Mouse (Mus musculus): ENCODE data around the gene Ywhag. TPM values are rescaled to one million over a fixed set of nuclear protein-coding genes. Genes with fewer than 3 reads are reported as not detected.

The Ywhag gene
- total RNA-seq, 4 experiments from 2014 or later: 265 to 313 (median 289) TPM

GRCm38 (mm10) chr5:135888405-135889215 is 45.8 kb downstream of the Ywhag start:
- DNase-seq (ENCODE audit: low spot score): peak; percentile 50

GRCm38 (mm10) chr5:135887675-135888102 is 46.7 kb downstream of the Ywhag start, which contains the start of gene Hspb1:
Gene Hspb1, plus strand, starts transcription at chr5:135887919.
- peak; percentile 96 for DNase-seq (ENCODE audit: low spot score)

- DNase-seq (ENCODE audit: low spot score): no peak
These were observed 49.8 kb downstream of the Ywhag start for GRCm38 (mm10) chr5:135884641-135885040.

GRCm38 (mm10) chr5:135879449-135880158 is 54.8 kb downstream of the Ywhag start:
- DNase-seq (ENCODE audit: low spot score): peak; percentile 92

GRCm38 (mm10) chr5:135877831-135878231 is 56.6 kb downstream of the Ywhag start:
- DNase-seq (ENCODE audit: low spot score): peak; percentile 70

- peak; percentile 76 for DNase-seq (ENCODE audit: low spot score)
These were observed 57.2 kb downstream of the Ywhag start for GRCm38 (mm10) chr5:135877180-135877579.

- no peak for DNase-seq (ENCODE audit: low spot score)
These were observed 60.7 kb downstream of the Ywhag start for GRCm38 (mm10) chr5:135873753-135874152.

- DNase-seq (ENCODE audit: low spot score): no peak
These were observed 61.4 kb downstream of the Ywhag start for GRCm38 (mm10) chr5:135872996-135873395.

- no peak for DNase-seq (ENCODE audit: low spot score)
These were observed 63.9 kb downstream of the Ywhag start for GRCm38 (mm10) chr5:135870505-135870904.

GRCm38 (mm10) chr5:135869661-135870423 is 64.6 kb downstream of the Ywhag start:
- no peak for DNase-seq (ENCODE audit: low spot score)

- no peak for DNase-seq (ENCODE audit: low spot score)
These were observed 65.8 kb downstream of the Ywhag start for GRCm38 (mm10) chr5:135868653-135869052.

GRCm38 (mm10) chr5:135867637-135868593 is 66.5 kb downstream of the Ywhag start:
- no peak for DNase-seq (ENCODE audit: low spot score)

GRCm38 (mm10) chr5:135866662-135867061 is 67.8 kb downstream of the Ywhag start:
- no peak for DNase-seq (ENCODE audit: low spot score)

Other genes with a start within 250 kb of the Ywhag start
- 10 to 100 TPM; 14.9 to 19.0 (median 16.7) TPM for gene Tmem120a, start 190.2 kb downstream of the Ywhag start, total RNA-seq (2022)
- not detected for gene Styxl1, start 156.2 kb downstream of the Ywhag start, total RNA-seq (2022)
- 1,000 to 10,000 TPM; 1,906 to 1,974 (median 1,950) TPM for gene Mdh2, start 156.1 kb downstream of the Ywhag start, total RNA-seq (2022)
- gene Srrm3, start 127.7 kb downstream of the Ywhag start, total RNA-seq (2022): not detected
- 100 to 1,000 TPM; 312 to 583 (median 421) TPM for gene Hspb1, start 46.7 kb downstream of the Ywhag start, total RNA-seq (2022)
- gene Ssc4d, start 39.9 kb upstream of the Ywhag start, total RNA-seq (2022): under 1 TPM in 3 of 4 experiments, not detected in 1; 0.44 to 0.53 (median 0.46) TPM
- not detected for gene Zp3, start 45.5 kb upstream of the Ywhag start, total RNA-seq (2022)
- gene Dtx2, start 60.2 kb upstream of the Ywhag start, total RNA-seq (2022): 1 to 10 TPM; 6.0 to 7.3 (median 6.8) TPM
- gene Upk3b, start 103.9 kb upstream of the Ywhag start, total RNA-seq (2022): 10 to 100 TPM; 13.3 to 26.7 (median 18.2) TPM
- gene Upk3bl, start 119.9 kb upstream of the Ywhag start, total RNA-seq (2022): not detected
- 1 to 10 TPM; 6.6 to 7.6 (median 6.9) TPM for gene Rasa4, start 149.3 kb upstream of the Ywhag start, total RNA-seq (2022)
- 10 to 100 TPM; 73.1 to 88.1 (median 78.9) TPM for gene Polr2j, start 182.0 kb upstream of the Ywhag start, total RNA-seq (2022)
- gene Lrwd1, start 201.5 kb upstream of the Ywhag start, total RNA-seq (2022): 1 to 10 TPM; 5.4 to 6.9 (median 6.0) TPM
- 1 to 10 TPM; 4.0 to 5.4 (median 4.6) TPM for gene Alkbh4, start 201.5 kb upstream of the Ywhag start, total RNA-seq (2022)
- gene Orai2, start 236.1 kb upstream of the Ywhag start, total RNA-seq (2022): 1 to 10 TPM in 1 of 4 experiments, under 1 TPM in 3; 0.31 to 1.3 (median 0.67) TPM

All from heart, adult 8-10 months (tissue).